Mouse (Mus musculus) kidney, adult 11 months (tissue): ENCODE data around the gene Sigmar1.
"Not testable (repeated sequence)": the region's sequence is repeated elsewhere in the genome, so short reads cannot be mapped to it uniquely, and the experiment has no call there.

Experiments used
- DNase-seq: peaks from one replicate; pipeline ENCODE4 v3.0.0; 2022

The Sigmar1 gene

DNA sequence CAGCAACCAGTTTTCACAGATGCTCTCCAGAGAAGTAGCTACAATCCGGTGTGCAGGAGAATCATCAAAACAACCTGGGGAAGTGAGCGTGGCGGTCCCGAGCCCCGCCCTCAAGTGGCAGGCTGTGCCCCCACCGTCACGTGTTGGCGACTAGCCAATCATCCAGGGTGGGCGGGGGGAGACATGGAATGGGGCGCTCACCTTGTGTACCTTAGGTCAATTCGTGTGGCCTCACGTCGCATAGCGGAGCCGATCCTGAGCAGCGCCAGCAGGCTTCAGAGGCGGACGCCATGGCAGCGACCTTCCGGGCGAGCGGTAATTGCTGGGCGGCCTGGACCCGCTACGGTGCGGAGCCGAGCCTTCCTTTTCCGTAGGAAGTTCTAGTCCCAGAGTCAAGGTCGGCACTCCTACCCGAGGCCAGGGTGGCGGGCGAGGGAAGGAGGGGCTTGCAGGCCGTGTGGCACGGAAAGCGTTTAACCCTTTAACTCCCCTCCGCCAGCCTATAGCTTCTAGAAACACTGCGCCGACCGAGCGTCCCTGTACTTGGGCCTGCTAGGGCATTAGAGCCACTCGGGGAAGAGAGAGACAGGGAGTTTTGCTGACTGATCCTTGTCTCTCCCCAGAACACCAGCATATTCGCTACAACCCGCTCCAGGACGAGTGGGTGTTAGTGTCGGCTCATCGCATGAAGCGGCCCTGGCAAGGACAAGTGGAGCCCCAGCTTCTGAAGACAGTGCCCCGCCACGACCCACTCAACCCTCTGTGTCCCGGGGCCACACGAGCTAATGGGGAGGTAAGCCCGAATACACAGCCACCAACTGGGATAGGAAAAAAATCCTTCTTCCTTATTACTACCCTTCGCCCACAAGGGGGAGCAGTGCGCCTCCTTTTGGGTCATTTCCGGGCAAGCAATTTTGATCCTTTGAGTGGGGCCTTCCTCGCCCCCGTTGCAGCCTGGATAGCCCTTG is at the start of gene Sigmar1:
Sigmar1 (minus strand) TSS at position 820 of the 968 bp plus-strand sequence.
- DNase-seq = peak; percentile 92

DNA sequence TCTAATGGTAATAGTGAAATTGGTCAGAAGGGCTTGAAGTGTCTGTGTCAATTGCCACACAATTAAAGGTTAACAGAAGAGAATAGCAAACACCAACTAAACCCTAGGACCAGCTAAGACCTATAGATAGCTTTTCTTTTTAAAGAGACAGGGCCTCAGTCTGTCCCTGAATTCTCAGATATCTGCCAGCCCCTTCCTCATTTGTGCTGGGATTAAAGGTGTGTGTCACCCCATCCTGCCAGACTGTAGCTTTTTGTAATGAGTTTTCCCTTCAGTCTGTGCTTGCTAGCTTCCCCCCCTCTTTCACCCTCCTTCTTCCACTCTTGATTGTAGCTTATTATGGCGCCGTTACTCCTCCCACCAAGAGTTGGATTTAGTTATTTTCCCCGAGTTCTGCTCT is 27.2 kb upstream of the Sigmar1 start:
- not testable (repeated sequence) for DNase-seq

DNA sequence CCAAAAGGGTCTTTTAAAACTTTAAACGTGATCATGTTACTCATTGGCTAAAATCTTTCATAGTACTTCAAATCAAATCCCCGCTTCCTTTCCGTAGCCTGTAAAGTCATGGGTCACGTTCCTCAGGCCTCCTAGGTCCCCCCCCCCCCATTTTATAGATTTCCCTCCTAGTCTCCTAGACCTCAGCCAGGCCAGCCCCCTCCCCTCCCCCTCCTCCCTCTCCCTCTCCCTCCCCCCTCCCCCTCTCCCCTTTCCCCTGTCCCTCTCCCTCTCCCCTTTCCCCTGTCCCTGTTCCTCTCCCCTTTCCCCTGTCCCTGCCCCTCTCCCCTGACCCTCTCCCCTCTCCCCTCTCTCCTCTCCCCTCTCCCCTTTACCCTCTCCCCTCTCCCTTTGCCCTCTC is 26.8 kb upstream of the Sigmar1 start:
- not testable (repeated sequence) for DNase-seq

DNA sequence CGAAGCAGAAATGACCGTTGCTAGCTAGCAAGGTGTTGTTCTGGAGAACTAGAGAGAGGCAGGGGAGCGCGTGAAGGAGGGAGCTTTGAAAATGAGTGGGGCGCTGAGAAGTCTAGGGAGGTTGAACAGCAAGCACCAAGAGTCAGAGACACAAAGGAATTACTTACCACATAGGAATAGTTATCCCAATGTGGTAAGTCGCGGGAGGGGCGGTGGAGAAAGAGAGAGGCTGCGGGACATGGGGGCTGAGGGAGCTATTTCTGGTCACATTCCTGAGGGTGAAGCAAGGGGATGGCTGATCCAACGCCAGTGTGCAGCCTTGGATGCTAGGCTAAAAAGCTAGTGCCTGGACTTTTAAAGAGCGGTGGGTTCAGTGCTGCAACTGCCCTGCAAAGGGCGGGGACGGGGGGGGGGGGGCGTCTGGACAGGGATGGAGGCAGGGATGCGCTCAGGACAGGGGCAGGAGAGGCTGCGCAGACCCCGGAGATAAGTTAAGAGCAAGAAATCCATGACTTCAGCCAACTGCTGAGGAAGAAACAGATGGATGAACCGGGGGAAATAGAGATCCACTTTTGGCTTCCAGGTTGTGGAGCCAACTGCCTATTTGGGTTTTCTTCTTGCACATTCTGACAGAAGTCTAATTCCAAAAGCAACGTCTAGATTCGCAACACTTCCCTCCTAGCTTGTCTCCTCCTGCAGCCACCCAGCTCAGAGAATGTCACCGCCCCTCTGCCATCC is 26.0 kb upstream of the Sigmar1 start:
- not testable (repeated sequence) for DNase-seq

DNA sequence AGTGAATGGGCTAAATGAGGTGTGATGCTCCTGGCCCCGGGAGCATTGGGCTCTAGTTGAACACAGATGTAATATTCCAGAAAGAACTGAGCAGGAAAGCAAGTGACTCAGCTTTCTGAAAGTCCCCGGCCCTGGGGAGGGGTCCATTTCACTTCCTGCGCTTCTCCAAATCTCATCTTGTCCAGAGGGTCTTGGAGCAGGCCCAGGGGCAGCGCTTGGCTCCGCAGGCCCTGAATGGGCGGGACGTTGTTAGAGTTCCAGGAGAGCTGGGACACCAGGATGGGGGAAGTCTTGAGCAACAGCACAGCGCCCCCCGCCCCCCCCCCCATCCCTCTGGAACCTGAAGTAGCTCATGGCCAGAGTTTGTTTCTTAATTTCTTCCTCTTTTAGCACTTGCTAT is 25.3 kb upstream of the Sigmar1 start:
- DNase-seq = not testable (repeated sequence)

DNA sequence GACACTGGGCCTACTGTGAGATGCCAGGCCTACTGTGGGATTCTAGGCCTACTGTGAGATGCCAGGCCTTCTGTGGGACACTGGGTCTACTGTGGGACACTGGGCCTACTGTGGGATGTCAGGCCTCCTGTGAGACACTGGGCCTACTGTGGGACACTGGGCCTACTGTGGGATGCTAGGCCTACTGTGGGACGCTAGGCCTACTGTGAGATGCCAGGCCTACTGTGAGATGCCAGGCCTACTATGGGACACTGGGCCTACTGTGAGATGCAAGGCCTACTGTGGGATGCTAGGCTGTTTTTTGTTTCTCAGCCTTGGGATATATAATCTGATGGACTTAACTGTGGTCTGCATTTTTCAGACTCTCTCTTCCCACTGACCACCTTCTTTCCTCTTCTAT is 19.9 kb upstream of the Sigmar1 start:
- peak; percentile 8 for DNase-seq

DNA sequence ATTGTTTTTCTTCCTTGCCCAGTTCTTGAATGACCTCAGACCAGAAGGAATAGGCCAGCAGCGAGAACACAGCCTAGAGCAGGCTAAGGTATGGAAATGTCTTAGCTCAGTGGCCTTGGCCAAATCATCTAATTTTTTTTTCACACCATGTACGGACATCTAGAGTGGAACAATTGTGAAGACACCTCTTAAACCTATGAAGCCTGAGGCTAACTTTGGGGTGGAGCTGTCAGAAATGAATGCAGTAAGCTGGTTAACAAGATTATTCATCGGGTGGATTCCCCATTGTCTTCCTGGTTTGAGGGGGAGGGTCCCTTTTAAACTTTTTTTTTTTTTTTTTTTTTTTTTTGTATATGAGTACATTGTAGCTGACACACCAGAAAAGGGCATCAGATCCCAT is 18.5 kb upstream of the Sigmar1 start:
- DNase-seq = not testable (repeated sequence)

DNA sequence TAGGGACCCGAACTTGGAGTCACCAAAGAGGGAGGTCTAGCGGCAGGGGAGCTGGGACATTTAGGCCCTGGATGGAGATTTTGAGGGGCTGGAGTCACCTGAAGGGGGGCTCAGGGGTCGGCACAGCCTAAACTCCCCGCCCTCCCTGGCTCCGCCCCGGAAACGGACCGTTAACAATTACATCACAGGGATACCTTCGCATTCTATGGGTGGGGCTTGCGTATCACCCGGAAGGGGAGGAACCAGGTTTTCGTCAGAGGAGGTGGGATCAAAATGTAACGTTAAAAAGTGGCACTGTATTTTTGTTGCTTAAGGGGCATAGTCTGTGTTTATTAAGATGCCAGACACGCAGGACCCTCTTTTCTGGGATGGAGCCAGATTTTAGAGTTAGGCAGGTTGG is 18.0 kb upstream of the Sigmar1 start, which contains the start of gene Ccl27a:
Ccl27a (minus strand) TSS at position 246 of the 400 bp plus-strand sequence.
- DNase-seq = peak; percentile 89

DNA sequence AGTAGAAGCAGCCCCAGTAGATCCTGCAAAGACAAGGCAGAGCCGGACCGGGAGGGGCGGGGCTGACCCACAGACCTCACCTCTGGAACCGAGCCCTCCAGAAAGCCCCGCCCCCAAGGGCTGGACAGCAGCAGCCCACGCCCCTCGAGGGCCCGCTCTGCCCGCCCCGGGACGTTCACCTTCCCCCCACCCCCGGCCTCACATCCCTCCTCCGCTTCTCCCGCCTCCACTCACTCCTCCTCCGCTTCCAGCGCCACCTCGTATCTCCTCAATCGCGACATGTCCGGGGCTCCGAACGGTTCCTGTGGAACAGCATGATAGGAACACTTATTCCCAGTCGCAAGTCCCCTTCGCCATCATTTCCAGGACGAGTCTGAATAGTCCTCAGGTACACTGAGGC is 17.5 kb upstream of the Sigmar1 start:
- DNase-seq = peak; percentile 88

DNA sequence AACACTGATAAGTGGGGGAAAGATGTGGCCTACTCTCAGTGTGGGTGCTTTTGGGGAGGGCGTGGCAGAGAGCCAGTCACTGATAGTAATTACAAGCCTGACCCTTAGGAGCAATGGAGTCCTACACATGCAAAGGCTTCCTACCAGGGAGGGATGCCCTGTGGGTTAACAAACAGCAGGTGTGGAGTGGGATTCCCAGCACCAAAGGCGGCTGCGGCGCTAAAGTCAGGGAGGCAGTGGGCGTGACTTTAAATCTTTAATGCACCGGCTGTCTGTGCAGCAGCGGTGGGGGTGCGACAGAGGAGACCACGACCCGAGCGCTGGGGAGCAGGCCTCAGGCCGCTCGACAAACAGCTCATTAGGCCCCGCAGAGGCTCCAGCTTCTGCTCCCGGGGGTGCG is 17.0 kb upstream of the Sigmar1 start:
- DNase-seq = peak; percentile 32

DNA sequence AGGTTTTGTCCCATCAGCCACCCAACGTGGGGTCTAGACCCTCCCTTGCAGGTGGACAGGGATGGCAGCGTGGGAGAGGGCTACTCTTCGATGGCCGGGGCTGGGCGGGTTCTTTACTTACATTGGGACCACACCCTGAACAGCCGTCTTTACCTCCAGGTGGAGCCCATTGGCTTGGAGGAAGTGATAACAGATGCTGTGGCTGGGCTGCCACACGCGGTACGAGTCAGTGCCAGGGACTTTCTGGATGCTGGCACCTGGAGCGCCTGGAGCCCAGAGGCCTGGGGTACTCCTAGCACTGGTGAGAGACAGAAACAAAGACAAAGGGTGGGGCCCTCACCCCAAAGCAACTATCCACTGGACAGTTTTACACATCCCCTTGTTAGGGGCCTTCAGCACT is 11.3 kb upstream of the Sigmar1 start:
- DNase-seq = not testable (repeated sequence)

DNA sequence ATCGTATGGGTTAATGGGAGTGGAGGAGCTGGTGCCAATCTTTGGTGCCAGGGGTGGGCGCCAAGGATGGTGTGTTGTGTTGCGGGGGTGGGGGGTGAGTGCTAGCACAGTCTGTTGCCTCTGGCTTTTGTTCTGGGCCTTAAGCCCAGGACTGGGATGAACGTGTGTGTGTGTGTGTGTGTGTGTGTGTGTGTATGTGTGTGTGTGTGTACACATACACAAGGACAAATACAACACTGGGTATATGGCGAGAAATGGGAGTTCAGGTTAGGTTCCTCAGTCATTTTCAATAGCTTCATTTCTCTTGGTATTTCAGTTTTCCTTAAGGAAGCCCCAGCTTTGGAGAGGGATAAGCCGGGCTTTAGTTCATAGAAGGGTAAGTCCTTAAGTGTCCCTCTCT is 7.2 kb upstream of the Sigmar1 start:
- DNase-seq = not testable (repeated sequence)

DNA sequence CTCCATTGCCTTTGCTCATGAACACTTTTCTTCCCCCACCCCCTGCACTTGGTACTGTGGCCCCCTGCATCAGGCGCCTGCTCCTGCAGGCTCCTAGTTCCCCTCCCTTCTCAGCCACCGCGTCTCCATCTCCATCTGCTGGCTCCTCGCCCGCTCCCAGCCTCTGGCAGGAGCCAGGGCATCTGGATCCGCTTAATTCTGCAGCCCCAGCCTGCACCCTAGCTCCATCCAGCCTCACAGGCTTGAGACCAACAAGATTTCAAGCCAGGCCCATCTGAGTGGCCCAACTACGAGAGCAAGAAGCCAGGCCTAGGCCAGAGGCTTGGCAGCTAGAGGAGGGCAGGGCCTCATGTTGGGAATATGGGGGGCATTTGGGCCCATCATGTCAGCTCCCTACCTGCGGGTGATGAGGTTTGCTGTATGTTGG is 6.7 kb upstream of the Sigmar1 start:
- DNase-seq = not testable (repeated sequence)

DNA sequence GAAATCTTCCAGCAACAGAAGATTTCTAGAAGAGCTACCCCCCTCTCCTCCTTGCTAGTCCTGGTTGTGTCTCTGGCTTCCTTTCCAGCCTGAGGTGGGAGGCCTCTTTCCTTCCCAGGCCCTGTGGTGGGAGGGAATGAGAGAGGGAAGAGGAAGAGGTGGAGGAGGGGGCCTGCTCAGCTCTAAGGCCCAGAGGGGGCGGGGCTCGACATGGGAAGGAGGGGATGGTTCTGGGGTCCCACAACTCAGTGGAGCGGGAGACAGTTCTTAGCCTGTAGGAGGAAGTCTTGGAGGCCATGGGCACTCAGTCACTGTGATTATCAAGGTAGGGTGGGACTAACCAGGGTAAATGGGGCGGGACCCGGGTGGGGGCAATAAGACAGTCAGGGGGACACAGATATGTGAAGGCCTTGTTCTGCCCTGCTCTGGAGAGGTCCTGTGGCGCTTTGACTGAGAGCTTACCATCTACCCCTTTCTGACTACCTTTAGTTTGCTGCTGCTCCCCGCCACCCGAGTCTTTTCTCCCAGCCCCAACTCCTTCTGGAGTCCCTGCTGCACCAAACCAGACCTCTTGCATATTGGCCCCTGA is 6.2 kb upstream of the Sigmar1 start:
- DNase-seq = no peak

DNA sequence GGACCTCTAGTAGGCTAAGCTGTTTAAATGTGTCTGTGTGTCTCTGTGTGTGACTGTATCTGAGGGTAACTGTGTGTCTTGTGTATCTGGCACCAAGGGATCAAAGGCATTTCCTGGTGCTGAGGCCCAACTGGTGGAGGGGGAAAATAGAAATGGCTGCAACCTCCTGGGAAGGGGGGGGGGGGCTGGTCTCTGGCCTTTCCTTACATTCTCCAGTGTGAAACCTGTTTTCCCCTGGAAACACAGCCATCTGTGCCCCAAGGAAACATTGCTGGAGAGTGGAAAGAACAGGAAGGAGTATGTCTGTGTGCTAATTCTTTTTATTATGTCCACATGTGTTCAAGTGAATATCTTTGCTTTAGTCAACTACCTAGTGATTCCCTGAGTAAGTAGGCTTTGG is 5.7 kb upstream of the Sigmar1 start:
- no peak for DNase-seq

DNA sequence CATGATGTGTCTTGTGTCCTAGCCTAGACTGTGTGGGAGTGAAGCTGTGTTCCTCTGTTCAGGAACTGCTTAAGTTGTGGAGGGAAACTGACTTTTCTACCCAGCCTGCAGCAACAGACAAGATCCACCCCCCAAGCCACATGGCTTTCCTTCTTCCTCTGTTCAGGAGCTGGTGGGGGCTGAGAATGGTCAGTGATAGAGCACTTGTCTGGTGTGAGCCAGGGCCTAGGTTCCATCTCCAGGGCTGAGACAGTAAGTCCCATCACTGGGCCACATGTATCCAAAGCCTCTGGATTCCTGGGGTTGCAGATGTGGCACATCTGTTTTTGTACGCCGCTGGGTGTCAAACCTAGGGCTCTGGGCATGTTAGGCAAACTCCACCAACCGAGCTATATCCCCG is 5.0 kb upstream of the Sigmar1 start:
- DNase-seq = no peak

DNA sequence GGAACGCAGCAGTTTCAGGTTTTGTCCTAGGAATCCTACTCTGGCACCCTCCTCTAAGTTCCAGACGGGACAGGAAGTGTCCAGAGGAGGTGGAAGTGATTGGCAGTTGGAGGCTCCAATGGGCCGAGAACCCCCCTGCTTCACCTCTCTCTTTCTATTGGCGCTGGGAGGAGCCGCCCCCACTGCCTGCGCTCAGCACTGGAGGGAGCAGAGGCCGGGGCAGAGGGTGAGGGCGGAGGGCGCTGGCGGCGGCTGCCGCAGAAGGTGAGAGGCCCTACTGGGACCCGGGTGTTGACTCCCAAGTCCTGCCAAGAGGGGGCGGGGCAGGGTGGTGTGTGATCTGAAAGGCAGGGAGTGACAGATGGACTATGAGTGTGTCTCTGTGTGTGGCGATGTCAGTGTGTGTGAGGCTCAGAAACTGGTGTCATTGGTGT is 4.3 kb upstream of the Sigmar1 start:
- peak; percentile 98 for DNase-seq

DNA sequence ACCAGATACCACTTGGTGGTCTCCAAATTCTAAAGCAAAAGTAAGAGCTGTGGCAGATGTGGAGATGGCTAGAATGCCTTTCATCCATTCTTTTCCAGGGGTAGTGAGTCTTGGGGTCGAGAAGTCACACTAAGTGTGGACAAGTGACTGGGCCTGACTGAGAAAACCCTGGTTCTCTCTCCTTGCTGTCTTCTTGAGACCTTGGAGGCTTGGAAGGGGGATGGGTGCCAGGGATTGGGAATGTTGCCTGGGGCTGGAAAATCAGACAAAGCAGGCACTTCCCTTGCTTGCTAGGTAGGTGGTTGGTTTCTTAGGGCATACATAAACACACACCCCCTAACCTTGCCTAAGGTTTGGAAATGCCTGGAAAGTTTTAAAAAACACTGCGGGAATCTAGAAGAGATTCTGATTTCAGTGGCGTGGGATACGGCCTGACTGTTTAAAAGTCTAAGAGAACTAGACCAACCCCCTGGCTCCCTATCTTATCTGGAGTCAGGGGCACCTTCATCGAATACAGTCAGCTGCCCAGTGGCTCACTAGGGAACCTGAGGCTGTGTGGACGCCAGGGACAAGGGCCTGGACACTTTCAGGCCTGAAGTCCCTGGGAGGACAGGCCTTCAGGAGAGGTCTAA is 3.8 kb upstream of the Sigmar1 start:
- DNase-seq = peak; percentile 49

DNA sequence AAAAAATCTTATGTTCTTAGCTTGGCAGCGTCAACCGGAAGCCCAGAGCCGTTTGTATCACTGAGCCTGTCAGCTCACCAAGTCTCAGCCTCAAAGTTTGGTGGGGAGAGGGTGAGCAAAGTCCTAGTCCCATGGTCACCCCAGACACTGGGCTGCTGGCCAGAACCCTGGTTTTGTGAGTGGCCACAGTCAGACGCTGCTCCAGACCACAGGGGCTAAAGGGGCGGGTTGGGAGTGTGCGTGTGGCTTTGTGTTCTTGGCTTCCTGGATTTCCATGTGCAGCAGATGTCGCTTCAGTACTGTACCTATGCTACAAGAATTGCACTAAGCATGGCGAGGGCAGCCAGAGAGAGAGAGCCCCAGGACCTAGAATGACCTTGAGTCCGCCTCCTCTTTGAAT is 3.2 kb upstream of the Sigmar1 start:
- DNase-seq = peak; percentile 86

DNA sequence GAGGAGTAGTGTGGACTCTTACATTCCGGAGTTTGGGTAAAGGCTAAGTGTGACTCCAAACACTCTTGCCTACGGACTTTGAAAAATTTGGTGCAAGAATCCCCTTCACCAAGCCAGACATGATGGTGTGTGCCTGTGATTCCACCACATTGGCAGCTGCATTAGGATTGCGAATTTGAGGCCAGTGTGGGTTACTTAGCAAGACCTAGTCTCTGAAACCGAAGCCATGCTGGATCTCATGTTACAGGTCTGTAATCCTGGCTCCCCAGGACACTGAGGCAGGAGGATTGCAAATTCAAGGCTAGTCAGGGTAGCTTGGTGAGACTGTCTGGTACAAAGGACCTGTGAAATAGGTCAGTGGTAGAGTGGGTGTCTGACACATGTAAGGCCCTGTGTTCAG is 2.7 kb upstream of the Sigmar1 start:
- DNase-seq = no peak

DNA sequence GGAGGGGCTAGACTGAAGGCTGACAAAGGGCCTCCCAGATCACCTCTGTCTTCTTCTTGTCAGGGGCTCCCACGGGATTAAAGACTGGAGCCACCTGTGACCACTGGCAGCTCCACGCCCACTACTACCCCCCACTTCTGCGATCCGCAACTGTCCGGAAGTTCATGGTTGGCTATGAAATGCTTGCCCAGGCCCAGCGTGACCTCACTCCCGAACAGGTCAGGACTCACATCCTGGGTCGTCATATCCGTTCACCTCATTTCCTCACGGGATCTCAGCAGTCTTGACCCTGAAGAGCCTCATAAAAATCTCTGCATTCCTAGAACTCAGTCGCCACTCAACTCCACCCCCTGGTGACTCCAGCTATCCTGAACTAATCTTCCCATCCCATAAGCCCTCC is 2.1 kb upstream of the Sigmar1 start:
- peak; percentile 75 for DNase-seq

DNA sequence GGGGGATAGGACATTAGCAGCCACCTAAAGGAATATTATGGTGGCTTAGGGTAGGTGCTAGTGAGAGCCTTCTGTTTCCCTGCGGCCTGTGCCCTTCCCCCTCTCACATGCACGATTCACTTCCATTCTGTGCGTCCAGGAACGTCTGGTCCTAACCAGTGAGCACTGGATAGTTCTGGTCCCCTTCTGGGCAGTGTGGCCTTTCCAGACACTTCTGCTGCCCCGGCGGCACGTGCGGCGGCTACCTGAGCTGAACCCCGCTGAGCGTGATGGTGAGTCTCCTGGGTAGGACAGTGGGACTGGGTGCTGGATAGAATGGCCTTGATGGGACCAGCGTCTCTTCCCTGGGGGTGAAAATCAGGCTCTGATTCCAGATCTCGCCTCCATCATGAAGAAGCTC is 1.4 kb upstream of the Sigmar1 start:
- peak; percentile 66 for DNase-seq

DNA sequence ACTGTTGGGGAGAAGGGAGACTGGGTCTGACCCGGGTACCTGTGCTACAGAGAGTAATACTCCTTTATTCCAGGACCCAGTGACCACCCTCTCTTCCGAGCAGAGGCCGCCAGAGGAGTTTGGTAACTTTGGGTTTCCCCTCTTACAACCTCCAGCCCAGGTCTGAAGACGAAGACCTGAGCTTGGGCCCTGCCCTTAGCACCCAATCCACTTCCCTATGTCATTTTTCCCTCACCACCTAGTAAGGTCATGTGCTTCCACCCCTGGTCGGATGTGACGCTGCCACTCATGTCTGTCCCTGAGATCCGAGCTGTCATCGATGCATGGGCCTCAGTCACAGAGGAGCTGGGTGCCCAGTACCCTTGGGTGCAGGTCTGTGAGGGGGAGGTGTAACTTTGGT is 483 bp upstream of the Sigmar1 start:
- DNase-seq = no peak
